Mouse (Mus musculus): ENCODE results near the gene Mtg1. TPM values are rescaled to one million over a fixed set of nuclear protein-coding genes. Genes with fewer than 3 reads are reported as not detected.
A peak's percentile ranks its signal among the peaks of the same experiment; 100 is the strongest.

Gene Mtg1
- polyA plus RNA-seq (2014; fragmentation: Nextera tagmentation; extraction: Ambion mirVana), result 30.0 and 34.7 TPM in 2 replicates

- Histone ChIP-seq H3K4me1 (ENCODE audit: control insufficient read depth, insufficient read depth, low read length) (0 out of 2 replicates have a peak, but pooled peaks cover 4% of the 10 kb centered on the region), H3K4me3 (replicated peaks; ENCODE audit: low read depth, low read length) (peak within 1 kb of the TSS; percentile 73), H3K36me3 (ENCODE audit: control insufficient read depth, insufficient read depth, low read length) (no peaks in the 10 kb centered on the region), H3K4me2 (ENCODE audit: low read length) (peak within 1 kb of the TSS; percentile 92), H3K9me3 (ENCODE audit: control insufficient read depth, low read length) (no peaks in the 10 kb centered on the region), H3K9ac (replicated peaks; ENCODE audit: low read length) (peak within 1 kb of the TSS; percentile 78), H3K27me3 (ENCODE audit: control insufficient read depth, insufficient read depth, low read length) (no peaks in the 10 kb centered on the region), H3K27ac (replicated peaks; ENCODE audit: low read depth, low read length) (peak within 1 kb of the TSS; percentile 80)
- DNase-seq, result peak; percentile 98
- WGBS, result 1% methylated on average over 39 of the region's 39 CpGs
- peak; percentile 97 for ATAC-seq (ENCODE audit: low FRiP score, low TSS enrichment)
Measured at GRCm38 (mm10) chr7:140137135-140138020, at the start of gene Mtg1. Mtg1 (plus strand) TSS chr7:140137564.

GRCm38 (mm10) chr7:140090601-140091000, 46.8 kb upstream of the Mtg1 start:
- ATAC-seq (ENCODE audit: low FRiP score, low TSS enrichment), result no peak
- Histone ChIP-seq H3K9ac (replicated peaks; ENCODE audit: low read length) (no peak overlapping the region), H3K36me3 (ENCODE audit: control insufficient read depth, insufficient read depth, low read length) (no peaks in the 10 kb centered on the region), H3K27me3 (ENCODE audit: control insufficient read depth, insufficient read depth, low read length) (no peaks in the 10 kb centered on the region), H3K4me1 (ENCODE audit: control insufficient read depth, insufficient read depth, low read length) (no peaks in the 10 kb centered on the region), H3K4me3 (replicated peaks; ENCODE audit: low read depth, low read length) (no peak overlapping the region), H3K27ac (replicated peaks; ENCODE audit: low read depth, low read length) (no peak overlapping the region), H3K9me3 (ENCODE audit: control insufficient read depth, low read length) (no peaks in the 10 kb centered on the region), H3K4me2 (ENCODE audit: low read length) (no peak overlapping the region)
- no peak for DNase-seq
- WGBS, result 66% methylated on average over 10 of the region's 10 CpGs

GRCm38 (mm10) chr7:140092924-140093528, 44.3 kb upstream of the Mtg1 start, which contains the start of gene Prap1:
Prap1 (plus strand) TSS chr7:140093395.
- H3K4me2 ChIP-seq (ENCODE audit: low read length), result no peak within 1 kb of the TSS
- ATAC-seq (ENCODE audit: low FRiP score, low TSS enrichment) (no peak), DNase-seq (no peak)
- no peaks in the 10 kb centered on the region for H3K27me3 ChIP-seq (ENCODE audit: control insufficient read depth, insufficient read depth, low read length)
- no peak within 1 kb of the TSS for H3K9ac ChIP-seq (replicated peaks; ENCODE audit: low read length)
- no peak within 1 kb of the TSS for H3K4me3 ChIP-seq (replicated peaks; ENCODE audit: low read depth, low read length)
- H3K4me1 ChIP-seq (ENCODE audit: control insufficient read depth, insufficient read depth, low read length), result no peaks in the 10 kb centered on the region
- no peaks in the 10 kb centered on the region for H3K36me3 ChIP-seq (ENCODE audit: control insufficient read depth, insufficient read depth, low read length)
- WGBS, result 71% methylated on average over 5 of the region's 5 CpGs
- no peak within 1 kb of the TSS for H3K27ac ChIP-seq (replicated peaks; ENCODE audit: low read depth, low read length)
- no peaks in the 10 kb centered on the region for H3K9me3 ChIP-seq (ENCODE audit: control insufficient read depth, low read length)

GRCm38 (mm10) chr7:140094954-140095353, 42.4 kb upstream of the Mtg1 start:
- Histone ChIP-seq H3K27ac (replicated peaks; ENCODE audit: low read depth, low read length) (no peak overlapping the region), H3K4me2 (ENCODE audit: low read length) (no peak overlapping the region), H3K36me3 (ENCODE audit: control insufficient read depth, insufficient read depth, low read length) (no peaks in the 10 kb centered on the region), H3K9ac (replicated peaks; ENCODE audit: low read length) (no peak overlapping the region), H3K4me3 (replicated peaks; ENCODE audit: low read depth, low read length) (no peak overlapping the region), H3K4me1 (ENCODE audit: control insufficient read depth, insufficient read depth, low read length) (no peaks in the 10 kb centered on the region), H3K9me3 (ENCODE audit: control insufficient read depth, low read length) (no peaks in the 10 kb centered on the region), H3K27me3 (ENCODE audit: control insufficient read depth, insufficient read depth, low read length) (no peaks in the 10 kb centered on the region)
- DNase-seq (no peak), ATAC-seq (ENCODE audit: low FRiP score, low TSS enrichment) (no peak)
- WGBS, result 67% methylated on average over 5 of the region's 5 CpGs

- Histone ChIP-seq H3K4me3 (replicated peaks; ENCODE audit: low read depth, low read length) (no peak overlapping the region), H3K9me3 (ENCODE audit: control insufficient read depth, low read length) (no peaks in the 10 kb centered on the region), H3K4me2 (ENCODE audit: low read length) (no peak overlapping the region), H3K27me3 (ENCODE audit: control insufficient read depth, insufficient read depth, low read length) (no peaks in the 10 kb centered on the region), H3K27ac (replicated peaks; ENCODE audit: low read depth, low read length) (no peak overlapping the region), H3K9ac (replicated peaks; ENCODE audit: low read length) (no peak overlapping the region), H3K4me1 (ENCODE audit: control insufficient read depth, insufficient read depth, low read length) (no peaks in the 10 kb centered on the region), H3K36me3 (ENCODE audit: control insufficient read depth, insufficient read depth, low read length) (no peaks in the 10 kb centered on the region)
- DNase-seq (no peak), ATAC-seq (ENCODE audit: low FRiP score, low TSS enrichment) (no peak)
- 75% methylated on average over 1 of the region's 1 CpGs for WGBS
Measured at GRCm38 (mm10) chr7:140095556-140095955, 41.8 kb upstream of the Mtg1 start.

- no peaks in the 10 kb centered on the region for H3K27me3 ChIP-seq (ENCODE audit: control insufficient read depth, insufficient read depth, low read length)
- no peak overlapping the region for H3K4me2 ChIP-seq (ENCODE audit: low read length)
- no peak overlapping the region for H3K27ac ChIP-seq (replicated peaks; ENCODE audit: low read depth, low read length)
- no peak overlapping the region for H3K4me3 ChIP-seq (replicated peaks; ENCODE audit: low read depth, low read length)
- no peaks in the 10 kb centered on the region for H3K9me3 ChIP-seq (ENCODE audit: control insufficient read depth, low read length)
- no peak overlapping the region for H3K9ac ChIP-seq (replicated peaks; ENCODE audit: low read length)
- no peaks in the 10 kb centered on the region for H3K36me3 ChIP-seq (ENCODE audit: control insufficient read depth, insufficient read depth, low read length)
- no peak for DNase-seq
- ATAC-seq (ENCODE audit: low FRiP score, low TSS enrichment), result no peak
- H3K4me1 ChIP-seq (ENCODE audit: control insufficient read depth, insufficient read depth, low read length), result no peaks in the 10 kb centered on the region
Measured at GRCm38 (mm10) chr7:140096055-140096454, 41.3 kb upstream of the Mtg1 start.

- Histone ChIP-seq H3K4me2 (ENCODE audit: low read length) (no peak overlapping the region), H3K27ac (replicated peaks; ENCODE audit: low read depth, low read length) (no peak overlapping the region), H3K27me3 (ENCODE audit: control insufficient read depth, insufficient read depth, low read length) (no peaks in the 10 kb centered on the region), H3K4me1 (ENCODE audit: control insufficient read depth, insufficient read depth, low read length) (peaks cover 8% of the 10 kb centered on the region), H3K4me3 (replicated peaks; ENCODE audit: low read depth, low read length) (no peak overlapping the region), H3K9ac (replicated peaks; ENCODE audit: low read length) (no peak overlapping the region), H3K9me3 (ENCODE audit: control insufficient read depth, low read length) (no peaks in the 10 kb centered on the region), H3K36me3 (ENCODE audit: control insufficient read depth, insufficient read depth, low read length) (no peaks in the 10 kb centered on the region)
- ATAC-seq (ENCODE audit: low FRiP score, low TSS enrichment), result no peak
- WGBS, result 85% methylated on average over 1 of the region's 1 CpGs
- DNase-seq, result no peak
Measured at GRCm38 (mm10) chr7:140098466-140098865, 38.9 kb upstream of the Mtg1 start.

GRCm38 (mm10) chr7:140101498-140101897, 35.9 kb upstream of the Mtg1 start:
- DNase-seq (no peak), ATAC-seq (ENCODE audit: low FRiP score, low TSS enrichment) (no peak)
- Histone ChIP-seq H3K27ac (replicated peaks; ENCODE audit: low read depth, low read length) (no peak overlapping the region), H3K36me3 (ENCODE audit: control insufficient read depth, insufficient read depth, low read length) (peaks cover 16% of the 10 kb centered on the region), H3K4me1 (ENCODE audit: control insufficient read depth, insufficient read depth, low read length) (peaks cover 8% of the 10 kb centered on the region), H3K4me2 (ENCODE audit: low read length) (peak overlapping the region; percentile 70), H3K9me3 (ENCODE audit: control insufficient read depth, low read length) (no peaks in the 10 kb centered on the region), H3K27me3 (ENCODE audit: control insufficient read depth, insufficient read depth, low read length) (no peaks in the 10 kb centered on the region), H3K9ac (replicated peaks; ENCODE audit: low read length) (peak overlapping the region; percentile 60; the same call in 1 of the 2 replicates), H3K4me3 (replicated peaks; ENCODE audit: low read depth, low read length) (peak overlapping the region; percentile 35)
- 68% methylated on average over 10 of the region's 10 CpGs for WGBS

Measured in midbrain, embryonic 14.5 days (tissue).